Mouse (Mus musculus): Measurements from ENCODE around the gene Cog5. TPM values are rescaled to one million over a fixed set of nuclear protein-coding genes. Genes with fewer than 3 reads are reported as not detected.

Gene Cog5
- total and polyA plus RNA-seq, 3 experiments, result 34.8 to 42.7 (median 39.3) TPM

- dilution Hi-C loops (cut with MboI; ENCODE audit: extremely low pct_ligation_motif_present, extremely low pct_unique_long_range_greater_than_20kb, low sequenced_read_pairs) (no loop called here), in situ Hi-C loops (cut with MboI; ENCODE audit: low pct_ligation_motif_present, low pct_unique_long_range_greater_than_20kb, low sequenced_read_pairs) (no loop called here)
- Histone ChIP-seq H3K9ac (ENCODE audit: insufficient read depth, low read depth) (no peak within 1 kb of the TSS), H3K9me3 (replicated peaks; ENCODE audit: low read length) (no peaks in the 10 kb centered on the region), H3K4me3 (replicated peaks in 1 of 3; ENCODE audit: low read depth in 2 of 3, low read length in 2 of 3, poor library complexity in 1 of 3) (no peak within 1 kb of the TSS), H3K4me1 (ENCODE audit: control insufficient read depth in 1 of 2, insufficient read depth in 2 of 2) (no peaks in the 10 kb centered on the region), H3K79me2 (replicated peaks; ENCODE audit: control insufficient read depth, extremely low read depth, insufficient read depth, poor library complexity, severe bottlenecking) (no peaks in the 10 kb centered on the region), H3K4me2 (ENCODE audit: insufficient read depth, low read depth, poor library complexity, severe bottlenecking) (no peak within 1 kb of the TSS), H3K27ac (ENCODE audit: insufficient read depth, low read depth) (no peak within 1 kb of the TSS), H3K36me3 (replicated peaks in 1 of 2; ENCODE audit: control insufficient read depth in 1 of 2, insufficient read depth in 1 of 2, low read length in 1 of 2) (peaks cover 4 to 8% of the 10 kb centered on the region in 2 experiments), H3K27me3 (replicated peaks) (no peaks in the 10 kb centered on the region)
- DNase-seq (ENCODE audit: extremely low read depth), result no peak
- TF ChIP-seq POLR2A (IDR thresholded peaks at IDR 0.05; ENCODE audit: low read depth, low read length) (no peak), USF1 (IDR thresholded peaks at IDR 0.05; ENCODE audit: low read depth, low read length) (no peak), USF2 (conservative IDR thresholded peaks at IDR 0.05; ENCODE audit: low read depth, low read length) (no peak), CHD1 (IDR thresholded peaks at IDR 0.05; ENCODE audit: low read depth, low read length) (no peak), ZMIZ1 (IDR thresholded peaks at IDR 0.05; ENCODE audit: low read depth, low read length) (no peak), MAZ (IDR thresholded peaks at IDR 0.05; ENCODE audit: low read depth, low read length) (no peak), HCFC1 (IDR thresholded peaks at IDR 0.05; ENCODE audit: low read depth, low read length) (no peak), MYC (IDR thresholded peaks at IDR 0.05; ENCODE audit: low read depth, low read length) (no peak), MAX (IDR thresholded peaks at IDR 0.05; ENCODE audit: low read length) (no peak), NRF1 (IDR thresholded peaks at IDR 0.05; ENCODE audit: low read depth, low read length) (no peak)
These were observed 58.9 kb downstream of the Cog5 start, which contains the start of gene Gpr22 for GRCm38 (mm10) chr12:31713600-31713999. Gene Gpr22, minus strand, starts transcription at chr12:31713947.

DNA sequence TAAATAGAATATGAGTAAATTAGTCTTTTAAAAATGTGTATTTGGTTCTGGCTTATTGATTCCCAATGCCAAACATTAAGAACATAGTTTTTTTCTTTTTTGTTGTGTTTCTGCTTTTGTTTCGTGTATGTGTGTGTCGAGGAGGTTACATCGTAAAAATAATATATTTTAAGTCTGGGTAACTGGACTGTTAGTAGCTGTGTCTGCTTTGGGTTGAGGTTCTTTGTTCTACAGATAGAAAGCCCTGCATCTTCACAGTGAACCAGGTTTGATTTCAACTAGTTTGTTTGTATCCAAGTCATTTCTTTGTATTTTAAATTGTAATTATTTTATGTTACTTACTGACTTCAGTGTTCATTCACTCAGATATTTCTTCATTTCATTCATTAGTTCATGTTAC is 59.4 kb downstream of the Cog5 start:
- Histone ChIP-seq H3K27me3 (replicated peaks) (no peaks in the 10 kb centered on the region), H3K4me1 (ENCODE audit: control insufficient read depth in 1 of 2, insufficient read depth in 2 of 2) (peaks cover 0 to 4% of the 10 kb centered on the region in 2 experiments; a peak in 2 of 4 replicates), H3K9me3 (replicated peaks; ENCODE audit: low read length) (no peaks in the 10 kb centered on the region), H3K4me3 (replicated peaks in 1 of 3; ENCODE audit: low read depth in 2 of 3, low read length in 2 of 3, poor library complexity in 1 of 3) (no peak overlapping the region), H3K4me2 (ENCODE audit: insufficient read depth, low read depth, poor library complexity, severe bottlenecking) (no peak overlapping the region), H3K9ac (ENCODE audit: insufficient read depth, low read depth) (no peak overlapping the region), H3K36me3 (replicated peaks in 1 of 2; ENCODE audit: control insufficient read depth in 1 of 2, insufficient read depth in 1 of 2, low read length in 1 of 2) (peaks cover 4 to 5% of the 10 kb centered on the region in 2 experiments), H3K27ac (ENCODE audit: insufficient read depth, low read depth) (no peak overlapping the region), H3K79me2 (replicated peaks; ENCODE audit: control insufficient read depth, extremely low read depth, insufficient read depth, poor library complexity, severe bottlenecking) (no peaks in the 10 kb centered on the region)
- no peak for TF ChIP-seq E2F4 (IDR thresholded peaks at IDR 0.05; ENCODE audit: insufficient replicate concordance, low read depth, low read length)
- no peak for TF ChIP-seq USF1 (IDR thresholded peaks at IDR 0.05; ENCODE audit: low read depth, low read length)
- no peak for TF ChIP-seq MAFK (IDR thresholded peaks at IDR 0.05; ENCODE audit: insufficient replicate concordance, low read length)
- no peak for TF ChIP-seq HCFC1 (IDR thresholded peaks at IDR 0.05; ENCODE audit: low read depth, low read length)
- TF ChIP-seq ZMIZ1 (IDR thresholded peaks at IDR 0.05; ENCODE audit: low read depth, low read length), result no peak
- no peak for TF ChIP-seq MXI1 (IDR thresholded peaks at IDR 0.05; ENCODE audit: low read depth, low read length)
- no peak for TF ChIP-seq GABPA (IDR thresholded peaks at IDR 0.05; ENCODE audit: insufficient replicate concordance, low read depth, low read length)
- no peak for TF ChIP-seq ZKSCAN1 (IDR thresholded peaks at IDR 0.05; ENCODE audit: borderline replicate concordance, low read depth, low read length)
- TF ChIP-seq NELFE (IDR thresholded peaks at IDR 0.05; ENCODE audit: low read depth, low read length), result no peak
- no peak for TF ChIP-seq SIN3A (IDR thresholded peaks at IDR 0.05; ENCODE audit: low read length)
- no peak for TF ChIP-seq ZNF384 (IDR thresholded peaks at IDR 0.05; ENCODE audit: low read depth, low read length)
- TF ChIP-seq CHD2 (IDR thresholded peaks at IDR 0.05; ENCODE audit: low read length), result no peak
- no peak for TF ChIP-seq POLR2AphosphoS2 (IDR thresholded peaks at IDR 0.05; ENCODE audit: low read depth, low read length)
- no peak for TF ChIP-seq ZC3H11A (IDR thresholded peaks at IDR 0.05; ENCODE audit: low read depth, low read length)
- no peak for DNase-seq (ENCODE audit: extremely low read depth)
- in situ Hi-C loops (cut with MboI; ENCODE audit: low pct_ligation_motif_present, low pct_unique_long_range_greater_than_20kb, low sequenced_read_pairs), result no loop called here
- dilution Hi-C loops (cut with MboI; ENCODE audit: extremely low pct_ligation_motif_present, extremely low pct_unique_long_range_greater_than_20kb, low sequenced_read_pairs), result no loop called here

All from CH12.LX (cell line).